Mouse (Mus musculus) spleen, adult 2 months (tissue): ENCODE results near the gene Cd160. TPM values are rescaled to one million over a fixed set of nuclear protein-coding genes. Genes with fewer than 3 reads are reported as not detected.

Experiments used
- DNase-seq, 2 experiments: peaks; one replicate each; pipeline versions ENCODE4 v3.0.0 to v3.0.0-alpha.2; 2012 to 2021; ENCODE audit warnings: low spot score in 2 of 2, low read depth in 1 of 2
- H3K27ac ChIP-seq: fragments of 200-500 bp; 2 replicates; pipeline ENCODE4 v1.5.1; 2012; ENCODE audit warnings: low read length, inconsistent platforms; ENCODE audit not compliant: insufficient read depth
- H3K27me3 ChIP-seq: fragments of 200-500 bp; 2 replicates; pipeline ENCODE4 v1.6.1; 2012; ENCODE audit warnings: mild to moderate bottlenecking, moderate library complexity, low read length, inconsistent platforms; ENCODE audit not compliant: control insufficient read depth, insufficient read depth
- H3K36me3 ChIP-seq: fragments of 200-500 bp; 2 replicates; pipeline ENCODE4 v1.6.1; 2012; ENCODE audit warnings: mild to moderate bottlenecking, low read length, inconsistent platforms; ENCODE audit not compliant: control insufficient read depth, insufficient read depth
- H3K4me1 ChIP-seq: fragments of 200-500 bp; 2 replicates; pipeline ENCODE4 v1.6.1; 2011; ENCODE audit warnings: inconsistent platforms; ENCODE audit not compliant: control insufficient read depth, insufficient read depth, insufficient read length
- H3K4me3 ChIP-seq: fragments of 200-500 bp; 2 replicates; pipeline ENCODE4 v1.5.1; 2011; ENCODE audit warnings: mild to moderate bottlenecking, inconsistent platforms; ENCODE audit not compliant: insufficient read depth, insufficient read length; ENCODE audit errors: extremely low read depth
- CTCF ChIP-seq: fragments of 200-500 bp; IDR thresholded peaks from 2 replicates; pipeline ENCODE4 v1.5.1; 2011; ENCODE audit warnings: mild to moderate bottlenecking, inconsistent platforms; ENCODE audit not compliant: insufficient read depth, insufficient read length, insufficient replicate concordance; ENCODE audit errors: extremely low read depth
- POLR2A ChIP-seq: fragments of 200-500 bp; IDR thresholded peaks from 2 replicates; pipeline ENCODE4 v1.6.1; 2011; ENCODE audit warnings: low read depth, low read length, inconsistent platforms
- WGBS: fragments of 180-500 bp; shearing (Covaris S2); methylation state at CpG from one replicate; pipeline ENCODE4 v1.1.7; 2018; 5-methylcytosine and 5-hydroxymethylcytosine counted together
- polyA plus RNA-seq: library from polyadenylated mRNA; depleted of rRNA; stranded (reverse); fragments of >200 nt; gene quantifications from 2 replicates; pipeline ENCODE4 v1.2.3, GENCODE M21; 2012; rRNA removed

Gene Cd160
- polyA plus RNA-seq, 1 experiment: 3.2 TPM

GRCm38 (mm10) chr3:96764528-96764927, 64.6 kb downstream of the Cd160 start:
- H3K27me3 ChIP-seq: no peaks in the 10 kb centered on the region
- no peaks in the 10 kb centered on the region; the same call in 1 of the 2 replicates for H3K4me1 ChIP-seq
- H3K36me3 ChIP-seq: no peaks in the 10 kb centered on the region
- TF ChIP-seq CTCF (no peak), POLR2A (no peak)
- no peak for DNase-seq
- 24% methylated on average over 1 of the region's 1 CpGs for WGBS
- no peak overlapping the region for H3K27ac ChIP-seq
- H3K4me3 ChIP-seq: no peak overlapping the region

GRCm38 (mm10) chr3:96759695-96760094, 69.5 kb downstream of the Cd160 start:
- TF ChIP-seq CTCF: no peak
- no peak for TF ChIP-seq POLR2A
- no peak overlapping the region for H3K4me3 ChIP-seq
- 51% methylated on average over 4 of the region's 4 CpGs for WGBS
- H3K27me3 ChIP-seq: no peaks in the 10 kb centered on the region
- DNase-seq: no peak
- no peak overlapping the region for H3K27ac ChIP-seq
- no peaks in the 10 kb centered on the region; the same call in 1 of the 2 replicates for H3K4me1 ChIP-seq
- H3K36me3 ChIP-seq: peaks cover 3% of the 10 kb centered on the region; the same call in 1 of the 2 replicates

- H3K4me3 ChIP-seq: no peak overlapping the region
- no peaks in the 10 kb centered on the region for H3K27me3 ChIP-seq
- 90% methylated on average over 7 of the region's 7 CpGs for WGBS
- H3K36me3 ChIP-seq: peaks cover 3% of the 10 kb centered on the region; the same call in 1 of the 2 replicates
- no peak overlapping the region for H3K27ac ChIP-seq
- DNase-seq: no peak
- no peaks in the 10 kb centered on the region for H3K4me1 ChIP-seq
- TF ChIP-seq CTCF (no peak), POLR2A (no peak)
Measured at GRCm38 (mm10) chr3:96757691-96758090, 71.5 kb downstream of the Cd160 start.

- Histone ChIP-seq H3K27me3 (no peaks in the 10 kb centered on the region), H3K4me3 (no peak overlapping the region), H3K27ac (no peak overlapping the region), H3K36me3 (peaks cover 3% of the 10 kb centered on the region; the same call in 1 of the 2 replicates), H3K4me1 (no peaks in the 10 kb centered on the region)
- TF ChIP-seq CTCF: no peak
- no peak for TF ChIP-seq POLR2A
- no peak for DNase-seq
- WGBS: 100% methylated on average over 1 of the region's 1 CpGs
Measured at GRCm38 (mm10) chr3:96755935-96756334, 73.2 kb downstream of the Cd160 start.

Other genes with a start within 250 kb of the Cd160 start
- gene Polr3gl, start 235.2 kb downstream of the Cd160 start, polyA plus RNA-seq: 9.2 and 10.7 TPM in 2 replicates
- 0.14 and 0.15 TPM in 2 replicates for gene Ankrd34a, start 232.7 kb downstream of the Cd160 start, polyA plus RNA-seq
- gene Lix1l, start 228.2 kb downstream of the Cd160 start, polyA plus RNA-seq: 5.8 and 5.9 TPM in 2 replicates
- gene Rbm8a, start 199.4 kb downstream of the Cd160 start, polyA plus RNA-seq: 2.6 and 3.1 TPM in 2 replicates
- gene Pex11b, start 194.0 kb downstream of the Cd160 start, polyA plus RNA-seq: 17.5 and 21.0 TPM in 2 replicates
- gene Gm42957, start 193.9 kb downstream of the Cd160 start, polyA plus RNA-seq: 0.06 and 0.25 TPM in 2 replicates
- gene Itga10, start 183.8 kb downstream of the Cd160 start, polyA plus RNA-seq: 1.1 and 1.3 TPM in 2 replicates
- gene Ankrd35, start 159.2 kb downstream of the Cd160 start, polyA plus RNA-seq: 0.74 and 0.97 TPM in 2 replicates
- 30.9 and 31.0 TPM in 2 replicates for gene Pias3, start 133.0 kb downstream of the Cd160 start, polyA plus RNA-seq
- 4.5 and 4.8 TPM in 2 replicates for gene Nudt17, start 120.8 kb downstream of the Cd160 start, polyA plus RNA-seq
- gene Polr3c, start 101.7 kb downstream of the Cd160 start, polyA plus RNA-seq: 24.8 and 26.8 TPM in 2 replicates
- gene Rnf115, start 101.7 kb downstream of the Cd160 start, polyA plus RNA-seq: 11.3 and 15.1 TPM in 2 replicates
- gene Pdzk1, start 67 bp downstream of the Cd160 start, polyA plus RNA-seq: 0.11 TPM in 1 of 2 replicates, not detected in the other
- 0.95 and 0.97 TPM in 2 replicates for gene Gja5, start 75.3 kb upstream of the Cd160 start, polyA plus RNA-seq
- 7.5 and 8.5 TPM in 2 replicates for gene Gpr89, start 76.0 kb upstream of the Cd160 start, polyA plus RNA-seq
- not detected in 2 replicates for gene Gja8, start 96.7 kb upstream of the Cd160 start, polyA plus RNA-seq